Mouse (Mus musculus) CH12.LX (cell line): Measurements from ENCODE around the gene Mapk8ip1. TPM values are rescaled to one million over a fixed set of nuclear protein-coding genes. Genes with fewer than 3 reads are reported as not detected.

ENCODE experiments used
- DNase-seq: peaks from one replicate; pipeline ENCODE4 v3.0.0-alpha.2; 2013; ENCODE audit errors: extremely low read depth
- H3K27ac ChIP-seq: 2 replicates; pipeline ENCODE4 v1.5.1; 2012; ENCODE audit warnings: low read depth, mild to moderate bottlenecking, control low read depth, moderate library complexity; ENCODE audit not compliant: insufficient read depth
- H3K27me3 ChIP-seq: replicated peaks from 2 replicates; pipeline ENCODE3; 2012; ENCODE audit warnings: inconsistent platforms
- H3K36me3 ChIP-seq, 2 experiments: replicated peaks in 1 of 2; 2 replicates each; pipeline versions ENCODE3 to v1.6.1; 2012; ENCODE audit warnings: inconsistent platforms in 1 of 2, low read length in 1 of 2, mild to moderate bottlenecking in 1 of 2, mixed read lengths in 1 of 2, moderate library complexity in 1 of 2; ENCODE audit not compliant: control insufficient read depth in 1 of 2, insufficient read depth in 1 of 2
- H3K4me1 ChIP-seq, 2 experiments: 2 replicates each; pipeline ENCODE4 v1.6.1; 2012; ENCODE audit warnings: inconsistent platforms in 1 of 2, moderate library complexity in 1 of 2; ENCODE audit not compliant: insufficient read depth in 2 of 2, control insufficient read depth in 1 of 2
- H3K4me2 ChIP-seq: 2 replicates; pipeline ENCODE4 v1.6.1; 2012; ENCODE audit warnings: low read depth, mild to moderate bottlenecking, control low read depth; ENCODE audit not compliant: poor library complexity, insufficient read depth, severe bottlenecking
- H3K4me3 ChIP-seq, 3 experiments: fragments of 150-350 bp in 1 of 3; sonication (generic) in 1 of 3; replicated peaks in 1 of 3; 2 replicates each; pipeline versions ENCODE3 to v1.5.1; 2011 to 2012; ENCODE audit warnings: low read depth in 2 of 3, low read length in 2 of 3, mild to moderate bottlenecking in 2 of 3, moderate library complexity in 2 of 3, control low read depth in 1 of 3, improper control_type of control experiment in 1 of 3, inconsistent platforms in 1 of 3, mixed read lengths in 1 of 3; ENCODE audit not compliant: poor library complexity in 1 of 3
- H3K79me2 ChIP-seq: replicated peaks from 2 replicates; pipeline ENCODE4 v1.6.1; 2012; ENCODE audit warnings: mild to moderate bottlenecking, moderate library complexity; ENCODE audit not compliant: control insufficient read depth, poor library complexity, insufficient read depth, severe bottlenecking; ENCODE audit errors: extremely low read depth
- H3K9ac ChIP-seq: 2 replicates; pipeline ENCODE4 v1.6.1; 2012; ENCODE audit warnings: low read depth, mild to moderate bottlenecking, control low read depth, moderate library complexity; ENCODE audit not compliant: insufficient read depth
- H3K9me3 ChIP-seq: replicated peaks from 2 replicates; pipeline ENCODE3; 2012; ENCODE audit warnings: low read length, inconsistent platforms, mixed read lengths
- CHD1 ChIP-seq: IDR thresholded peaks from 2 replicates; pipeline ENCODE4 v1.6.1; 2012; ENCODE audit warnings: low read depth, low read length, improper control_type of control experiment, inconsistent platforms
- CTCF ChIP-seq, 2 experiments: IDR thresholded peaks in 1 of 2; conservative IDR thresholded peaks in 1 of 2; 2 replicates each; pipeline ENCODE4 v1.5.1; 2011 to 2012; ENCODE audit warnings: low read depth in 2 of 2, low read length in 2 of 2, improper control_type of control experiment in 1 of 2, inconsistent platforms in 1 of 2, mild to moderate bottlenecking in 1 of 2, moderate library complexity in 1 of 2
- EP300 ChIP-seq: IDR thresholded peaks from 2 replicates; pipeline ENCODE4 v1.6.1; 2011; ENCODE audit warnings: low read length, improper control_type of control experiment
- JUN ChIP-seq: IDR thresholded peaks from 2 replicates; pipeline ENCODE4 v1.6.1; 2011; ENCODE audit warnings: low read depth, mild to moderate bottlenecking, low read length, improper control_type of control experiment, moderate library complexity; ENCODE audit not compliant: insufficient read depth
- JUND ChIP-seq: conservative IDR thresholded peaks from 2 replicates; pipeline ENCODE4 v1.6.1; 2011; ENCODE audit warnings: low read depth, low read length, improper control_type of control experiment
- MAFK ChIP-seq: IDR thresholded peaks from 2 replicates; pipeline ENCODE4 v1.6.1; 2011; ENCODE audit warnings: low read length, improper control_type of control experiment; ENCODE audit not compliant: insufficient replicate concordance
- MAZ ChIP-seq: IDR thresholded peaks from 2 replicates; pipeline ENCODE4 v1.6.1; 2012; ENCODE audit warnings: low read depth, mild to moderate bottlenecking, inconsistent platforms, low read length, improper control_type of control experiment, moderate library complexity
- MEF2A ChIP-seq: IDR thresholded peaks from 2 replicates; pipeline ENCODE4 v1.6.1; 2014; ENCODE audit warnings: low read depth, mild to moderate bottlenecking, inconsistent platforms, low read length, improper control_type of control experiment, borderline replicate concordance
- NELFE ChIP-seq: IDR thresholded peaks from 2 replicates; pipeline ENCODE4 v1.6.1; 2011; ENCODE audit warnings: low read depth, low read length, improper control_type of control experiment
- NRF1 ChIP-seq: IDR thresholded peaks from 2 replicates; pipeline ENCODE4 v1.6.1; 2014; ENCODE audit warnings: low read depth, mild to moderate bottlenecking, inconsistent platforms, low read length, improper control_type of control experiment, moderate library complexity
- PAX5 ChIP-seq: IDR thresholded peaks from 2 replicates; pipeline ENCODE4 v1.6.1; 2012; ENCODE audit warnings: low read length, inconsistent platforms, mixed read lengths
- POLR2A ChIP-seq: IDR thresholded peaks from 2 replicates; pipeline ENCODE4 v1.6.1; 2011; ENCODE audit warnings: low read depth, mild to moderate bottlenecking, improper control_type of control experiment, low read length
- POLR2AphosphoS2 ChIP-seq: IDR thresholded peaks from 2 replicates; pipeline ENCODE4 v1.6.1; 2011; ENCODE audit warnings: low read depth, low read length, improper control_type of control experiment
- SIN3A ChIP-seq: IDR thresholded peaks from 2 replicates; pipeline ENCODE4 v1.6.1; 2012; ENCODE audit warnings: low read length, improper control_type of control experiment, inconsistent platforms
- TBP ChIP-seq: conservative IDR thresholded peaks from 2 replicates; pipeline ENCODE4 v1.6.1; 2011; ENCODE audit warnings: low read depth, low read length, improper control_type of control experiment
- TCF12 ChIP-seq: IDR thresholded peaks from 2 replicates; pipeline ENCODE4 v1.6.1; 2014; ENCODE audit warnings: low read depth, mild to moderate bottlenecking, inconsistent platforms, low read length, improper control_type of control experiment
- UBTF ChIP-seq: IDR thresholded peaks from 2 replicates; pipeline ENCODE4 v1.6.1; 2012; ENCODE audit warnings: low read depth, mild to moderate bottlenecking, inconsistent platforms, low read length, improper control_type of control experiment, moderate library complexity
- USF2 ChIP-seq: conservative IDR thresholded peaks from 2 replicates; pipeline ENCODE4 v1.6.1; 2011; ENCODE audit warnings: low read depth, low read length, improper control_type of control experiment
- ZC3H11A ChIP-seq: IDR thresholded peaks from 2 replicates; pipeline ENCODE4 v1.6.1; 2012; ENCODE audit warnings: low read depth, mild to moderate bottlenecking, inconsistent platforms, low read length, improper control_type of control experiment
- ZKSCAN1 ChIP-seq: IDR thresholded peaks from 2 replicates; pipeline ENCODE4 v1.6.1; 2012; ENCODE audit warnings: low read depth, inconsistent platforms, low read length, improper control_type of control experiment, borderline replicate concordance
- ZMIZ1 ChIP-seq: IDR thresholded peaks from 2 replicates; pipeline ENCODE4 v1.6.1; 2012; ENCODE audit warnings: low read depth, mild to moderate bottlenecking, inconsistent platforms, low read length, improper control_type of control experiment
- dilution Hi-C: fragments of 300-500 bp; cut with MboI; formaldehyde crosslinking; loops from 2 replicates; pipeline ENCODE4 v1.14.3; 2020; ENCODE audit warnings: low sequenced_read_pairs; ENCODE audit not compliant: extremely low pct_unique_long_range_greater_than_20kb, extremely low pct_ligation_motif_present
- in situ Hi-C: fragments of 300-500 bp; cut with MboI; formaldehyde crosslinking; loops from 3 replicates; pipeline ENCODE4 v1.14.3; 2019; ENCODE audit warnings: low sequenced_read_pairs, low pct_ligation_motif_present, low pct_unique_long_range_greater_than_20kb, mixed read lengths
- polyA plus RNA-seq: library from polyadenylated mRNA; unstranded; fragments of >175 nt; gene quantifications from 2 replicates; pipeline ENCODE4 v1.2.1, GENCODE M21; 2012; ENCODE audit warnings: low read depth; ENCODE audit not compliant: insufficient read length
- total RNA-seq, 2 experiments: library from RNA; depleted of rRNA; stranded (reverse); fragments of 300-350 nt in 1 of 2; fragments of >200 nt in 1 of 2; gene quantifications; 2 replicates each; pipeline ENCODE4 v1.2.3; 2012 to 2014

Gene Mapk8ip1
- total and polyA plus RNA-seq, 3 experiments: 5.4 to 13.0 (median 5.5) TPM

DNA sequence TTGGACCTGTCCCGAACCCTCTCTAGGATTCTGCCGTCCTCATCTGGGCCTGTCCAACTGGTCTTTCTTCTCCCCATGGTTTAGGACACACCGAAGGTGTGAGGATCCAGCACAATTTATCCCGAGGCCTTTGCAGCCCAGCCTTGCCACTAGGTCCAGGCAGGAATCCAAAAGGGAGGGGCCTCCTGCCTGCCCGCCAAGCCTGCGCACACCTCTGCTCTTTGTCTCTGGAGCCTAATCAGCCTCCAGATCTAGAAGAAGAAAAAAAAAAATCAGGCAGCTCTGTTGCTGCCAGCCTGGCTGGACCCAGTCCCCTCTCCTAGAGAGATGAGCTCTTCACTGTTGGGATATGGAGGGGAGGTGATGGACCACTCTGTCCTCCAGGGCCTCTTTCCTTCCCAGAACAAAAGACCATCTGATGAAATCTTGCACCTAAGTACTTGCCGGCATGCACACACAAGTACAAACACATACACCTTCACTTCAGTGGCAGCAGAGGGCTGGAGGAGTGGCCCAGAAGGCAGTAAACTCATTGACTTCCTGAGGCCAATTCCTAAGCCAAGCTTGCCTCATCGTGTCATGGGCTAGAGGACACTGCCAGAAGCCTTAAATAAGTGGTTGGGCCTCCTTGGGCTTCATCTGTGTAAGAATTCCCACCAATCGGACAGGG is 28.2 kb downstream of the Mapk8ip1 start:
- no peak for TF ChIP-seq ZC3H11A
- TF ChIP-seq UBTF: no peak
- TF ChIP-seq TBP: no peak
- TF ChIP-seq PAX5: no peak
- TF ChIP-seq POLR2AphosphoS2: no peak
- TF ChIP-seq MEF2A: no peak
- no peak for TF ChIP-seq NELFE
- TF ChIP-seq ZKSCAN1: no peak
- TF ChIP-seq JUND: no peak
- TF ChIP-seq MAFK: no peak
- TF ChIP-seq POLR2A: no peak
- TF ChIP-seq ZMIZ1: no peak
- TF ChIP-seq NRF1: no peak
- no peak for TF ChIP-seq CTCF (conservative IDR thresholded peaks at IDR 0.05 in 1 of 2, IDR thresholded peaks at IDR 0.05 in 1 of 2; ENCODE audit: low read depth in 2 of 2, low read length in 2 of 2)
- TF ChIP-seq JUN: no peak
- TF ChIP-seq CHD1: no peak
- no peak for TF ChIP-seq TCF12
- TF ChIP-seq SIN3A: no peak
- Histone ChIP-seq H3K79me2 (peaks cover 9% of the 10 kb centered on the region), H3K9me3 (no peaks in the 10 kb centered on the region), H3K27ac (no peak overlapping the region), H3K27me3 (peaks cover 9% of the 10 kb centered on the region), H3K36me3 (peaks cover 6 to 13% of the 10 kb centered on the region in 2 experiments), H3K4me3 (no peak overlapping the region), H3K4me1 (peaks cover 13 to 43% of the 10 kb centered on the region in 2 experiments), H3K9ac (no peak overlapping the region), H3K4me2 (no peak overlapping the region)
- in situ Hi-C loops (no loop called here), dilution Hi-C loops (no loop called here)
- DNase-seq: no peak

DNA sequence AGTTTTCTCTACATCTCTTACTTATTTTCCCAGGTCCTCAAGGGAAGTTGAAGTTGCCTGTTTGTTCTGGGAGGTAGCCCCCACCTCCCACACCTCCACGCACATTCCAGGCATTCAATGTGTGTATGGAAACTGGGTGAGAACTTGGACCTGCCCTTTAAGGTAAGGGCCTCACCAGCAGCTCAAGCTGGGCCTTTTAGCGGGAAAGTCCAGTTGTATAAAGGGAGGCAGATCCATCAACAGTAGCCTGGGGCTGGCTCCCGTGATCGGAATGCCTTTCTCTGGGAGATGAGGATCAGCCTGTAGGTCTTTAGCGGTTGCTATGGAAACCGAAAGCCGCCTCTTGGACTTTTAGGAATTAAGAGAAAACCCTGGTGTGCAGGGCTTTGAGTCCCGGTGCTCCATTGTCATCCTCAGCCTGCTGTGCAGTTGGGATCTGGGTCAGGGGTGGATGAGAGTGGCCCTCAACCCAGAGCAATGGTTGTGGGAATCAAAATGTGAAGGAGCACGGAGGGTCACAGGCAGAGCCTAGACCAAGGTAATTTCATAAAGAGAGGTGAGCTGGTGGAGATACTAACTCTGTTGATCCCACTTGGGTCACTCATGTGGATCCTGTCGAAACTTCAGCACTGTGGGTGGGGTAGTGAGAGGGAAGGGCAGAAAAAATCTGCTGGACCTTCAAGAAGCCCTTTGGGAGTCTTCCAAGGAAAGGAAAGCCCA is 28.9 kb downstream of the Mapk8ip1 start:
- TF ChIP-seq CHD1 (no peak), NELFE (no peak), USF2 (no peak), MAZ (no peak), MAFK (no peak), EP300 (no peak)
- H3K36me3 ChIP-seq: peaks cover 0 to 6% of the 10 kb centered on the region in 2 experiments
- no peak for DNase-seq
- H3K4me2 ChIP-seq: no peak overlapping the region
- H3K4me3 ChIP-seq: no peak overlapping the region
- peaks cover 16 to 35% of the 10 kb centered on the region in 2 experiments for H3K4me1 ChIP-seq
- in situ Hi-C loops: no loop called here
- peaks cover 9% of the 10 kb centered on the region for H3K27me3 ChIP-seq
- dilution Hi-C loops: no loop called here
- no peak overlapping the region for H3K9ac ChIP-seq
- no peak overlapping the region for H3K27ac ChIP-seq
- no peaks in the 10 kb centered on the region for H3K9me3 ChIP-seq
- peaks cover 9% of the 10 kb centered on the region for H3K79me2 ChIP-seq
